Mouse (Mus musculus) hindbrain, embryonic 12.5 days (tissue): ENCODE measurements around the gene Rccd1. TPM values are rescaled to one million over a fixed set of nuclear protein-coding genes. Genes with fewer than 3 reads are reported as not detected.

Experiments used
- ATAC-seq: fragments of 200-750 bp; cut with Nextera tagmentation; 2 replicates; pipeline ENCODE4 v1.8.0; 2017; ENCODE audit warnings: moderate TSS enrichment; ENCODE audit not compliant: low FRiP score
- H3K27ac ChIP-seq: fragments of 300-500 bp; sonication (generic); 2 replicates; pipeline ENCODE4 v1.5.1; 2016; ENCODE audit warnings: mild to moderate bottlenecking
- H3K27me3 ChIP-seq: fragments of 300-500 bp; sonication (generic); 2 replicates; pipeline ENCODE4 v1.6.1; 2016; ENCODE audit warnings: mild to moderate bottlenecking
- H3K36me3 ChIP-seq: fragments of 300-500 bp; sonication (generic); 2 replicates; pipeline ENCODE4 v1.6.1; 2016; ENCODE audit warnings: mild to moderate bottlenecking
- H3K4me1 ChIP-seq: fragments of 300-500 bp; sonication (generic); 2 replicates; pipeline ENCODE4 v1.6.1; 2016
- H3K4me2 ChIP-seq: fragments of 300-500 bp; sonication (generic); replicated peaks from 2 replicates; pipeline ENCODE4 v1.6.1; 2016; ENCODE audit warnings: mild to moderate bottlenecking
- H3K4me3 ChIP-seq: fragments of 300-500 bp; sonication (generic); 2 replicates; pipeline ENCODE4 v1.5.1; 2016; ENCODE audit warnings: mild to moderate bottlenecking
- H3K9ac ChIP-seq: fragments of 300-500 bp; sonication (generic); 2 replicates; pipeline ENCODE4 v1.6.1; 2016; ENCODE audit warnings: mild to moderate bottlenecking, moderate library complexity
- H3K9me3 ChIP-seq: fragments of 300-500 bp; sonication (generic); replicated peaks from 2 replicates; pipeline ENCODE4 v1.6.1; 2016; ENCODE audit warnings: mild to moderate bottlenecking
- WGBS: fragments of 180-500 bp; shearing (Covaris S2); methylation state at CpG from one replicate; pipeline ENCODE4 v1.1.7; 2016; 5-methylcytosine and 5-hydroxymethylcytosine counted together
- polyA plus RNA-seq: library from polyadenylated mRNA; unstranded; fragments of >200 nt; fragmentation: Nextera tagmentation; extraction: Ambion mirVana; gene quantifications from 2 replicates; pipeline ENCODE4 v1.2.1, GENCODE M21; 2016

Gene Rccd1
- polyA plus RNA-seq = 9.8 and 14.1 TPM in 2 replicates

- peak; percentile 99 for ATAC-seq
- H3K9ac ChIP-seq = peak within 1 kb of the TSS; percentile 63
- peaks cover 60% of the 10 kb centered on the region for H3K36me3 ChIP-seq
- H3K27me3 ChIP-seq = no peaks in the 10 kb centered on the region
- H3K9me3 ChIP-seq = no peaks in the 10 kb centered on the region
- H3K4me3 ChIP-seq = peak within 1 kb of the TSS; percentile 56
- H3K27ac ChIP-seq = peak within 1 kb of the TSS; percentile 83
- WGBS = 3% methylated on average over 38 of the region's 38 CpGs
- peak within 1 kb of the TSS; percentile 57 for H3K4me2 ChIP-seq
- peaks cover 9% of the 10 kb centered on the region for H3K4me1 ChIP-seq
These were observed at the start of gene Rccd1 for GRCm38 (mm10) chr7:80324043-80324815. TSS of gene Rccd1 (minus strand) at chr7:80324454.

GRCm38 (mm10) chr7:80373850-80374249 lies 49.6 kb upstream of the Rccd1 start:
- H3K4me1 ChIP-seq = peaks cover 20% of the 10 kb centered on the region
- H3K36me3 ChIP-seq = 0 out of 2 replicates have a peak, but pooled peaks cover 7% of the 10 kb centered on the region
- no peak overlapping the region for H3K9ac ChIP-seq
- H3K27ac ChIP-seq = no peak overlapping the region
- 78% methylated on average over 12 of the region's 12 CpGs for WGBS
- H3K27me3 ChIP-seq = no peaks in the 10 kb centered on the region; the same call in 1 of the 2 replicates
- H3K4me2 ChIP-seq = no peak overlapping the region
- ATAC-seq = no peak
- no peak overlapping the region for H3K4me3 ChIP-seq
- H3K9me3 ChIP-seq = no peaks in the 10 kb centered on the region

GRCm38 (mm10) chr7:80373352-80373751 lies 49.1 kb upstream of the Rccd1 start:
- Histone ChIP-seq H3K4me1 (peaks cover 20% of the 10 kb centered on the region), H3K36me3 (peaks cover 6% of the 10 kb centered on the region), H3K9ac (no peak overlapping the region), H3K4me2 (no peak overlapping the region), H3K27ac (no peak overlapping the region), H3K9me3 (no peaks in the 10 kb centered on the region), H3K4me3 (no peak overlapping the region), H3K27me3 (no peaks in the 10 kb centered on the region; the same call in 1 of the 2 replicates)
- ATAC-seq = no peak
- WGBS = 85% methylated on average over 4 of the region's 4 CpGs

GRCm38 (mm10) chr7:80372667-80373066 lies 48.4 kb upstream of the Rccd1 start:
- H3K9ac ChIP-seq = no peak overlapping the region
- peaks cover 10% of the 10 kb centered on the region for H3K36me3 ChIP-seq
- H3K27ac ChIP-seq = no peak overlapping the region
- H3K4me2 ChIP-seq = no peak overlapping the region
- no peak overlapping the region for H3K4me3 ChIP-seq
- WGBS = 65% methylated on average over 2 of the region's 2 CpGs
- no peaks in the 10 kb centered on the region; the same call in 1 of the 2 replicates for H3K27me3 ChIP-seq
- no peaks in the 10 kb centered on the region for H3K9me3 ChIP-seq
- peaks cover 20% of the 10 kb centered on the region for H3K4me1 ChIP-seq
- ATAC-seq = no peak

- H3K4me1 ChIP-seq = peaks cover 20% of the 10 kb centered on the region
- 83% methylated on average over 3 of the region's 3 CpGs for WGBS
- no peaks in the 10 kb centered on the region; the same call in 1 of the 2 replicates for H3K27me3 ChIP-seq
- no peak for ATAC-seq
- no peak overlapping the region for H3K9ac ChIP-seq
- no peak overlapping the region for H3K4me2 ChIP-seq
- H3K27ac ChIP-seq = no peak overlapping the region
- H3K4me3 ChIP-seq = no peak overlapping the region
- peaks cover 15% of the 10 kb centered on the region for H3K36me3 ChIP-seq
- H3K9me3 ChIP-seq = no peaks in the 10 kb centered on the region
These were observed 47.9 kb upstream of the Rccd1 start for GRCm38 (mm10) chr7:80372166-80372565.

- ATAC-seq = peak; percentile 81
- H3K4me2 ChIP-seq = peak within 1 kb of the TSS; percentile 74
- 1% methylated on average over 50 of the region's 86 CpGs for WGBS
These were observed 46.9 kb upstream of the Rccd1 start, which contains the start of gene Man2a2 for GRCm38 (mm10) chr7:80371041-80371751. TSS of gene Man2a2 (minus strand) at chr7:80371375.

GRCm38 (mm10) chr7:80370649-80371040 lies 46.4 kb upstream of the Rccd1 start:
- WGBS = 0% methylated on average over 23 of the region's 31 CpGs
- Histone ChIP-seq H3K27me3 (no peaks in the 10 kb centered on the region; the same call in 1 of the 2 replicates), H3K36me3 (peaks cover 31% of the 10 kb centered on the region), H3K4me2 (peak overlapping the region; percentile 74), H3K9ac (peak overlapping the region; percentile 97), H3K9me3 (no peaks in the 10 kb centered on the region), H3K4me1 (peaks cover 16% of the 10 kb centered on the region), H3K4me3 (peak overlapping the region; percentile 92), H3K27ac (peak overlapping the region; percentile 84)
- peak; percentile 59 for ATAC-seq

More at GRCm38 (mm10) chr7:80371041-80371751, 46.9 kb upstream of the Rccd1 start, which contains the start of gene Man2a2:
- no peaks in the 10 kb centered on the region for H3K9me3 ChIP-seq
- peak within 1 kb of the TSS; percentile 84 for H3K27ac ChIP-seq
- H3K4me3 ChIP-seq = peak within 1 kb of the TSS; percentile 92
- H3K27me3 ChIP-seq = no peaks in the 10 kb centered on the region; the same call in 1 of the 2 replicates
- peak within 1 kb of the TSS; percentile 97 for H3K9ac ChIP-seq
- peaks cover 25% of the 10 kb centered on the region for H3K36me3 ChIP-seq
- peaks cover 19% of the 10 kb centered on the region for H3K4me1 ChIP-seq

GRCm38 (mm10) chr7:80369967-80370431 lies 45.7 kb upstream of the Rccd1 start:
- ATAC-seq = no peak
- H3K27me3 ChIP-seq = no peaks in the 10 kb centered on the region; the same call in 1 of the 2 replicates
- H3K27ac ChIP-seq = peak overlapping the region; percentile 84; the same call in 1 of the 2 replicates
- H3K36me3 ChIP-seq = peaks cover 31% of the 10 kb centered on the region
- H3K4me1 ChIP-seq = peaks cover 16% of the 10 kb centered on the region
- WGBS = 61% methylated on average over 4 of the region's 4 CpGs
- H3K9ac ChIP-seq = peak overlapping the region; percentile 97
- H3K4me2 ChIP-seq = peak overlapping the region; percentile 74
- peak overlapping the region; percentile 92 for H3K4me3 ChIP-seq
- H3K9me3 ChIP-seq = no peaks in the 10 kb centered on the region

GRCm38 (mm10) chr7:80369461-80369860 lies 45.2 kb upstream of the Rccd1 start:
- H3K4me1 ChIP-seq = peaks cover 16% of the 10 kb centered on the region
- H3K27me3 ChIP-seq = no peaks in the 10 kb centered on the region; the same call in 1 of the 2 replicates
- no peaks in the 10 kb centered on the region for H3K9me3 ChIP-seq
- 64% methylated on average over 5 of the region's 5 CpGs for WGBS
- peaks cover 36% of the 10 kb centered on the region for H3K36me3 ChIP-seq
- ATAC-seq = no peak
- H3K4me3 ChIP-seq = 0 out of 2 replicates have a peak overlapping the region, but pooled peaks have one; percentile 92
- H3K27ac ChIP-seq = no peak overlapping the region
- peak overlapping the region; percentile 35; the same call in 1 of the 2 replicates for H3K9ac ChIP-seq
- peak overlapping the region; percentile 74 for H3K4me2 ChIP-seq

GRCm38 (mm10) chr7:80368635-80369421 lies 44.6 kb upstream of the Rccd1 start:
- peaks cover 16% of the 10 kb centered on the region for H3K4me1 ChIP-seq
- H3K27me3 ChIP-seq = no peaks in the 10 kb centered on the region; the same call in 1 of the 2 replicates
- H3K36me3 ChIP-seq = peaks cover 43% of the 10 kb centered on the region
- H3K9ac ChIP-seq = peak overlapping the region; percentile 35; the same call in 1 of the 2 replicates
- peak overlapping the region; percentile 74 for H3K4me2 ChIP-seq
- H3K27ac ChIP-seq = no peak overlapping the region
- ATAC-seq = no peak
- H3K4me3 ChIP-seq = no peak overlapping the region
- 86% methylated on average over 20 of the region's 20 CpGs for WGBS
- no peaks in the 10 kb centered on the region for H3K9me3 ChIP-seq

- Histone ChIP-seq H3K4me3 (no peak overlapping the region), H3K9me3 (no peaks in the 10 kb centered on the region), H3K36me3 (peaks cover 51% of the 10 kb centered on the region), H3K4me1 (peaks cover 16% of the 10 kb centered on the region), H3K27me3 (no peaks in the 10 kb centered on the region), H3K4me2 (no peak overlapping the region), H3K9ac (no peak overlapping the region), H3K27ac (no peak overlapping the region)
- ATAC-seq = no peak
- 85% methylated on average over 9 of the region's 9 CpGs for WGBS
These were observed 43.8 kb upstream of the Rccd1 start for GRCm38 (mm10) chr7:80368009-80368408.
